Mouse (Mus musculus) neutrophil, adult 5-6 weeks (primary cell): ENCODE data around the gene Tagln2. TPM values are rescaled to one million over a fixed set of nuclear protein-coding genes. Genes with fewer than 3 reads are reported as not detected.

Source experiments
- ATAC-seq: fragments of 151-379, 151-347 bp; 2 replicates; pipeline ENCODE4 v1.8.0; 2017; ENCODE audit warnings: mild to moderate bottlenecking, moderate TSS enrichment; ENCODE audit not compliant: insufficient number of reproducible peaks, poor library complexity, low FRiP score, severe bottlenecking; ENCODE audit errors: extremely low read depth
- total RNA-seq: library from RNA; stranded (forward); fragments of 200-1000 nt; gene quantifications from 2 replicates; pipeline ENCODE4 v1.2.3, GENCODE M21; 2017

Gene Tagln2
- total RNA-seq, 1 experiment from 2014 or later = 181 TPM

DNA sequence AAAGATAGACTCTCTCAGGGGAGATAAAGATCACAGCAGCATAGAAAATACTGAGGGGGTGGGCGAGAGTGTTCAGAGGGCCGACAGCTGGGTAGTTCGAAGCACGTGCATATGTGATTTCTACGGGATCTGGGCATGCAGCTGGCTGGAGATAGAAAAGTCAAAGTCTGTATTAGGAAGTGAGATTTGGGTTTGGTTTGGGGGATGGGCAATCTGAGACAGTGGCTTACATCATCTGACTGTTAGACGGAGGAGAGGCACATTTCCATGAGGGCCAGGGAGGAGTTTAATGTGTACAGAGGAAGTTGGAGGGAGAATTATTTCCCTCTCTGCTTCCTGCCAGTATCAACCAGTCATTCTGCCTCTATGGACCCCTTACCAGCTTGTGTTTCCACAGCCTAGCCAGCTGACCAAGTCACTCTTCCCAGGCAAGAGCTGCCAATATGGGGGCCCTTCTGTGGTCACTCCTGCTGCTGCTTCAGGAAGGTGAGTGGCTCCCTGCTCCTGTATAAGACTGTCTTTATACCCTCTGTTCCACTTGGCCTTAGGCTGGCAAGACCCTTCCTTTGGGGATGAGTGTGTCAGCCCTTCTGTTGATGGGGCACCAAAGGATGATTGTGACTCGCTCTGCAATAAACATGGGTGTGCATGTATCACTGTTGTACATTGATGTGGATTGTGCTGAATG lies 24.6 kb upstream of the Tagln2 start, which contains the start of gene Slamf9:
Slamf9 (plus strand) TSS at position 305 of the 688 bp plus-strand sequence.
- ATAC-seq = peak; percentile 67; the same call in 1 of the 2 replicates

DNA sequence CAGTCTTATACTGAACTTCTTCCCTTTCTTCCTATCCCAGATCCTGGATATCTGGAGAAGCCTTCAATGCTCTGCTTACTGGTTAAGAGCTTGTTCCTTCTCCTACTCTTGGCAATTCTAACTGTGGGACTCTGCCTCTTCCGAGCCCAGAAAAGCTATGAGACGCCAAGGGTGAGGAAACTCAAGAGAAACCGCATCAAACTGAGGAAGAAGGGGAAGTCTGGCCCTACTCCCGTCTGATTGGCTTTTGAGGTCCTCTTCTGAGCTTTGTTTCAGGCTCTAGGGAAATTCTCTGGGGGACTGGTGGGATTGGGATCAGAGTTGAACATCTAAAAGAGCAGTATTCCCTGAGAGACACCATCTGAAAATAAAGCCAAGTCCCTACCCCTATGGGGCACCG lies 21.8 kb upstream of the Tagln2 start:
- ATAC-seq = no peak

DNA sequence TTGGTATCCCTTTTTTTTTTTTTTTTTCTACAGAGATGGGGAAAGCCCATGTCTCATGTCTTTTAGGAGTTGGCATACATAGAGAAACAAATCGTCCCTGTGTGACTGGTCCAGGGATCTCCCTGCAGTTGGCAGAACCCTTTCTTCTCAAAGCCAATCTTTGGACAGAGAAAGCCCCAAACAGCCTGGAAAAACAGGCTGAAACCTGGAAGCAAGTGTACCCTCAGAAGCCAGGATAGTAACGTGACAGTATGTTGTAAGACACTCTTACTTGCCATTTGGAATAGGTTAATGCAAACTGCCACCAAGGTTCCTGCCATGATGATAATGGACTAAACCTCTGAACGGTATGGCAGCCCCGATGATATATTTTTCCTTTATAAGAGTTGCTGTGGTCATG lies 19.5 kb upstream of the Tagln2 start:
- no peak for ATAC-seq

DNA sequence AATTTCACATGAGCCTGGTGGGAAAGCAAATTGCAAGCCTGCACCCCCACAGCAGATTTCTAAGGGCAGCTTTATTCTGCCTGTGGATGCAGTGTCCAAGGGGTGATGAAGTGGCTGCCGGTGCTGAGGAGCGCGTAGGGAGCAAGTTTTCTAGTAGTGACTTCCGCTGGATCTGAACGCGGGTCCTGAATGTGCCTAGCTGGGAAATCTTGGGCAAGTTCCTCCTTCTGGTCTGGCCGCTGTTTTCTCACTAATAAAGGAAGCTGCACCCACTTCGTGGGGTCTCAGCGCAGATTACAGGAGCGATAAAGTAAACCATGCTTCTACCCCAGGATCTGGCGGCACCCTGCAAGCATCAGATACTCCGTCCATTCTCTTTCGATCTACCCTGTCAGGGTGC lies 18.7 kb upstream of the Tagln2 start:
- ATAC-seq = no peak

DNA sequence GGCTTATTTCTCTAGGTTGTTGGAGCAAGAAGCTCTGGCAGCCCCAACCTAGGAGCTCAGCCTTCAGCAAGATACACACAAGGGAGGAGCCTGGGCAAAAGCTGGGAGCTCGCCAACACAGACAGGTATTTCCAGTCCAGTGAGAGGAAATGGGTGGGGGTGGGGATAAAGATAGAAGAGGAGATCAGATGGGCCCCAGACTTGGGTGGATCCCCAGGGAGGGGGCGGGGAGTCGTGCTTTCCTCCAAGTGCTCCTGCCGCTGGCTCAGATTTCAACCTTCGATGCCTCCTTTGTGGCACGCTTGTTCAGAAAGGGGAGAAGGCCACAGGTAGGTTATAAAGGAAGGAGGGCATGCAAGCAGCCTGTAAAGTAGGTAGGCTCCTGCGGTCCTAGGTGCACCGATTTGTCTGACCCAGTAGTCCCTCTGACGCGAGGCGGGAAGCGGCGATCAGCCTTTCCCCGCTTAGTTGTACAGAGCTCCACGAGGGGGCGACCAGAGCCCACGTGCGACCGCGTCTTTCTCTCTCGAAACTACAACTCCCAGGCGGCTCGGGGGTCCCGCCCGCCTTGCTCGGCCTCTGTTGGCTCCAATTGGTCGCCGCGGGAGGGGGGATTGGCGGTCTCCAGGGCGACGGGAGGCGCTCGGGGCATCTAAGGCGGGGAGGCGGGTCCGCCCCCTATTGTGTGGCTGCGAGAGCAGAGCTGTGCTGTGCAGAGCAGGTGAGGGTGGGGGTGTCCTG lies 18.1 kb upstream of the Tagln2 start, which contains the start of gene Igsf9:
Igsf9 (plus strand) TSS at position 249 of the 741 bp plus-strand sequence.
- peak; percentile 91 for ATAC-seq

DNA sequence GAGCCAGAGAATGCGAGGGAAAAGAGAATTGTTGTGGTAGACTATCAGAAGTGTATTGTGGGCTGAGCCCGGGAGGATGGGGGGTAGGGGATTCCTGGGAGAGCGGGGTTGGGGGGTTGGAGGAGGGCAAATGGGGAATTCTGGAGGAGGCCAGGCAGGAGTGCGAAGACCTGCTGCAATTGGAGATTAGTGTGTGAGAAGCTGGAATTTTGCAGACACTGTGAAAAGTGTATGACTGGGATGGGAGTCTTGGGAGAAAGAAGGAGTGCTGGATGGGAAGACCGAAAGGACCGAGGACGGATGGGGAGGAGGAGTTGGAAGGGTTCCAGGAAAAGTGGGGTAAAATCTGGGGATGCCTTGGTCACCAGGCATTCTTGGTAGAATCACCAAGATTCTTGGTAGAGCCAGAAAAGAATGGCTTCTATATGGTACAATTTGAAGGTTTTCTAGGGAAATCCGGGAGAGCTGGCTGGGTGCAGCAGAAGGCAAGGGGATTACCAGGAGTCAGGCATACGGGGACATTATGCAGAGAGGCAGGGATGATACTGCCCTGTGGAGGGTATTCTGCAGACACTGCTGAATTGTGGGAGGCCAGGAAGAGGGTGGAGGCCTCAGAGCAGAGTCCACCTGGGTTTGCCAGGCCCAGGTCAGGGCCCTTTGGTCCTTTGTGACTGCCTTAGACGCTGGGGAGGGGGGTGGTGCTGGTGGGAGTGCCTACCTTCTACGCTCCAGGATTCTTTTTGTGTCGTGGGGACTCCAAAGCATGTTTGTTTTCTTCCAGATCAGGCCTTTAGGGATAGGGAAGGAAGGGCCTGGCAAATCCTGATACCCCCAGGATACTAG lies 17.1 kb upstream of the Tagln2 start:
- no peak for ATAC-seq

DNA sequence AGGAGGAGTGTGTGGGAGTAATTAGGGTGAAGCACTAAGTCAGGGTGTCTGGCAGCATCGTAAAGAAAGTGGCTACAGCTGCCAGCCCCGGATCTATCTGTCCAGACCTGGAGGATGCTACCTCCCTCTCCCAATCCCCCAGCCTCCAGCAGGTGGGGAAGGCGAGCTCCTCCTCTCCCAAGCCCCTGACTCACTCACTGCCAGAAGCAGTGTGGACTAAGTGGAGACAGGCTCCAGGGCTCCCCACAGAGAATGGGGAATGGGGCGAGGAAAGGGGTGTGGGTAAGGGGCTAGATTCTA lies 16.5 kb upstream of the Tagln2 start:
- ATAC-seq = no peak

DNA sequence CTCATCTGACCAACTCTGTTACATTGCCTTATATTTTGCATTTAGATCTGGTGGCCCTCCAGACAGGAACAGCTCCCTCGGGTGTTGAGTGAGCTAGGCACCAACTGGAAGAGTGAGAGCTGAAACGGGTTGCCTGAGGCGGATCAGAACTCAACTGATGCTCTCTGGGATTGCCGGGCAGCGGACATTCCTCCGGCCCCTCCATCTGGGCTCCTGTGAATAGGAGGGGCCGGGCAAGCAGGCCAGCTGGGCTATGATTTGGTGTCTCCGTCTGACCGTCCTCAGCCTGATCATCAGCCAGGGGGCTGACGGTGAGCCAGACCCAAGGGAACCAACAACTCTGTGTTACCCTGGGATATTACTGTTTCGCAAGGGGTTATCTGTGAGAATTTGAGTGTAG lies 15.6 kb upstream of the Tagln2 start:
- no peak for ATAC-seq

DNA sequence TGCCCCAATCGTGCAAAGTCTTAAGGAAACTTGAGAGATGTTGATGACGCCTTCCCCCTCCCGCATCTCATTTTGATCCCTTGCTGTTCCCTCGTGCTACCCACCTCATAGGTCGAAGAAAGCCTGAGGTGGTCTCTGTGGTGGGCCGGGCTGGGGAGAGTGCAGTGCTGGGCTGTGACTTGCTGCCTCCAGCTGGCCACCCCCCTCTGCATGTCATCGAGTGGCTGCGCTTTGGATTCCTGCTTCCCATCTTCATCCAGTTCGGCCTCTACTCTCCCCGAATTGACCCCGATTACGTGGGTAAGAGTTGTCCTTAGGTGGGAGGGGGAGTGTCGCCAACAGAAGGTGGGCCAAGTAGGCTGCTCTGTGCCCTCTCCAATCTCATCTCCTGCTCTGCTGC lies 15.2 kb upstream of the Tagln2 start:
- no peak for ATAC-seq

DNA sequence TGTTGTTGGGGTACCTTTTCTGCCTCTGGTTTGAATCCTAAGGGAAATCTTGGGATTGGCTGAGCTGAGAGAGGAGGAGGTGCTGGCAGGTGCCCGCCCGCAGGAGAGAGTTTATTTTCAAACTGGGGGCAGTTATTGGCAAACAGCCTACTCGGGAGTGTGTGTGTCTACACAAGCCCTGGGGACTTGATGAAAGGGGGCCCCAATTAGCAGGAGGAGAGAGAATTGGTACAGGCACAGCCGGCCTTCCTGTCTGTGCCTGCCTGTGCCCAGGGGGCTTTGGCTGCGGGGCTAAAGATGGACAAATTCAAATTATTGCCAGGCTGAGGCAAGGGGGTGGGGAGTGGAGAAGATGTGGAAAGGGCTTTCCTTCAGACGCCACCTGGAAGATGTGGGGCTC lies 14.0 kb upstream of the Tagln2 start:
- ATAC-seq = no peak

DNA sequence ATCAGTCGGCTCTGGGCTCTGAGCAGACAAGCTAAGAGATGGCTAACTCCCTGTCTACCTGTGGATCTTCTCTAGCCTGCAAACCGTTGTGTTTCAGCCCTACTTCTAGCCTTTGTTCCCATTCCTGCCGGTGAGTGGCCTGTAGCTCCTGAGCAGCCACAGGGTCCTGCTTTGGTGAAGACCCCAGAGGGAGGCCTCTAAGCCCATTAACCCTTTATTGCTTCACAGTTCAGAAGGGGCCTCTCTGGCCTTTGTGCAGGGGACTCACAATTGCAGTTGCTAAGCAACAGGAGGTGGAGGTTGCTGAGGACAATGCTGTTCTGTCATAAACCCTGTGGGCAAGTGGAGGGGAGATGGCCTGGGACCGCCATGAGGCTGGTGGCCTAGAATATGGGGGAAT lies 13.6 kb upstream of the Tagln2 start:
- no peak for ATAC-seq

DNA sequence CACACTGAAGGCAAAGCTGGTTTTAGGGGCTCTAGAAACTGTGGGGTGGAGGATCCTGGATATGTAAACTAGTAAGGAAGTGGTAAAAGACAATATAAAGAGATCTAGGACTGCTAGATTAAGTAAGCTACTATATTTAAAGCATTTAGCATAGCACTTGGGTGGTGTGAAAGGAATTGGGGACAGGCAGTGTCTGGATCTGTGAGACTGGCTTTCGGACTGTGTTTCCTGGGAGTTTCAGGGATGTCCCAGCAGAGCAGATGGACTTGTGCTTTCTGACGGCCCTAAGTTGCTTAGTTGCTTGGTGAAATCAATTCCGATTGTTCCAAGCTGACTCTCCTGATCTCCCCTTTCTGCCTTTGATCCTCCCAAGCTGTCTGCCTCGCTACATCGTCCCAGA lies 13.2 kb upstream of the Tagln2 start:
- ATAC-seq = no peak

DNA sequence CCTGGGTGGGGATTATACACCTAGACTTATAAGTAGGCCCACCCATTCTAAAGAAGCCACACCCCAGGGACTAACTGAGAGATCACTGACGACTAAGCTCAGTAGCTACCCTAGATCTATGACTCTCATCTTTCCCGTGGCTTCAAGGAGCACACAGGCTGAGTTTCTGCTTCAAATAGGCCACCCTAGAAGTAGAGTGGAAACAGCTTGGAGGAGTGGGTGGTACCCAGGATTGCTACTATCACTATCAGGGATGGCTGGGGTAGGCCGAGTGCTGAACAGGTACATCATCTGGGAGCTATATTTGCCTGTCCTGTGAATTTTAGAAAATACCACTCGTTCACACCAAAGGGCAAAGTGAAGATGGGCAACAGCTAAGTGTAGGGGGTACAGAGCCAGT lies 12.0 kb upstream of the Tagln2 start:
- ATAC-seq = no peak

DNA sequence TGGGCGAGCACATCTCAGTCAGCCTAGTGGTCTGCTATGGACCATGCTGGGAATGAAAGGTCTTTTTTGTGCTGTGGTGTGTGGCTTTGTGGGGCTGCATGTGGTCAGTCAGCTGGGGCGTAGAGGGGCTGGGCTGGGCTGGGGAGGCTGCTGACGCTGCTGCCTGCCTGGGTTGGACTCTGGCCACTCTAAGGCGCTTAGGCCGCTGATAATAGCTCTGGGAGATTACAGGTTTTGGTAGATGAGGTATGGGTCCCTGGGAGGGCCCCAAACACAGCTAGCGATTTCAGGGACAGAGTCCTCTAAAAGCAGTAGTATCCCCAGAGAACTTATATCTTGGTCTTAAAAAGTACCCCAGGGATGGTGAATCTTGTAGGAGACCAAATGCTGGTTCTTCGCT lies 11.0 kb upstream of the Tagln2 start:
- no peak for ATAC-seq

DNA sequence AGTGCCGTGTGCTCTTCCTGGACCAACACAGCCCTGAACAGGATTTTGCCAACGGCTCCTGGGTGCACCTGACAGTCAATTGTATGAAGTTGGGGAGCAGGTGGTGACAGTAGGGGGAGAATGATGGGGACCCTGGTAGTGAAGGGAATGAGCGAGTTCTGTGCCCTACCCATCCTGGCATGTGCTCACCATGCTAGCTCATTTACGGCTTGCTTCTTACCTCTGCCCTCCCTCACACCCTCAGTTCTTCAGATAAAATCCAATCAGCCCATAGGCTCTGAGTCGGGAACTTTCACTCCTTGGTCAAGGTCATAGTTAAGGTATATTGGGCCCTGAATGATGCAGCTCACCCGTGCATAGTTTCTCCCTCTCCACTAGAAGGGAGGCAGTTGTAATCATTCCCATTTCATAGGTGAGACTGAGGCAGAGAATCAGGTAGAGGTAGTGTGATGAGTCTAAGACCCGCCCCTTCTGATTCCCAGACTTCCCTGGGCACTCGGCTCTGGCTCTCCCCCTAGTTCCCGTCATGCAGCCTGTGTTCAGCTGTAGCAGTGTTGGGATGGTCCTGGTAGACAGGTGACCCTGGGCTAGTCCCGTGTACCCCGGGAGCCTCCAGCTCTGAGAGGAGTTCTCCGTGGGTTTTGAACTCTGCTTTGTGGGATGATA lies 10.1 kb upstream of the Tagln2 start:
- no peak for ATAC-seq

DNA sequence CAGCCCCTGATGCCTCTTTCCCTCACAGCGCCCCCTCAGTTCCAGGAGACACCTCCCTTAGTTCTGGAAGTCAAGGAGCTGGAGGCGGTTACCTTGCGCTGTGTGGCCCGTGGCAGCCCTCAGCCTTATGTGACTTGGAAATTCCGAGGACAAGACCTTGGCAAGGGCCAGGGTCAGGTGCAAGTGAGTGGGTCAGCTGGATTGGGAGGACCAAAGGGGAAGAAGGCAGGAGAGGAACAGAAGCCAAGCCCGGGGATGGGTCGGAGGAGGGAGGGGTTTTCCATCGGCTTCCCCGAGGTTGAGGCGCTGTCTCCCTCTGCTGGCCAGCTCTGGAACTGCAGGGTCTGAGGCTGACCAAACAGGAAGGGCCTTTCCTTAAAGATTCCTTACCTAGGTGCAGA lies 9.6 kb upstream of the Tagln2 start:
- ATAC-seq = peak; percentile 65

DNA sequence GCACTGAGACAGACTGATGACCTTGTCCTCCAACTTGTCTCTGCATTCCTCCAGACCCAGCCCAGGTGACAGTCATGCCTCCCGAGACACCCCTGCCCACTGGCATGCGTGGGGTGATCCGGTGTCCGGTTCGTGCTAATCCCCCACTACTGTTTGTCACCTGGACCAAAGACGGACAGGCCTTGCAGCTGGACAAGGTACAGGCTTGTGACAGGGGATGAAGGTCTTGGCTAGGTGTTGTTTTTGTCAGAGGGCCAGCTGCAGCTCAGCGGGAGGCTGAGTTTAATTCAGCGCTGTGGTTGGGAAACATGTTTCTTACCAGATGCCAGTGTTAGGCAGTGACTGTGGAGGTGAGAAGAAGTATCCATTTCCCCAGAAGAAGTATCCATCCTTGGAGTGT lies 7.8 kb upstream of the Tagln2 start:
- ATAC-seq = no peak

DNA sequence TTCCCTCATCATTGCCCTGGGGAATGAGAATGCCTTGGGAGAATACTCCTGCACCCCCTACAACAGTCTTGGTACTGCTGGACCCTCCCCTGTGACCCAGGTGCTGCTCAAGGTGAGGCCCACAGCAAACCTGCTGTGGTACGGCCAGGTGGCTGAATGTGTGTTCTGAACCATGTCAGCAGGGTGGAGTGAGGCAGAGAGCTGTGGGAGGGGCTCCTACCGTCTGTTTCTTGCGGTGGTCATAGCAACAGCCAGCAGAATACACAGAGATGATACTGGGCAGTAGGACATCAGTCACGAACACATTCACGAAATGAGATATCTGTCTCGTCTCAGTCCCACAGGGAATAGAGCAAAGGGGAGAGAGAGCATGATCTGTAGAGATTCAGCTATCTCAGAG lies 6.3 kb upstream of the Tagln2 start:
- peak; percentile 62 for ATAC-seq

DNA sequence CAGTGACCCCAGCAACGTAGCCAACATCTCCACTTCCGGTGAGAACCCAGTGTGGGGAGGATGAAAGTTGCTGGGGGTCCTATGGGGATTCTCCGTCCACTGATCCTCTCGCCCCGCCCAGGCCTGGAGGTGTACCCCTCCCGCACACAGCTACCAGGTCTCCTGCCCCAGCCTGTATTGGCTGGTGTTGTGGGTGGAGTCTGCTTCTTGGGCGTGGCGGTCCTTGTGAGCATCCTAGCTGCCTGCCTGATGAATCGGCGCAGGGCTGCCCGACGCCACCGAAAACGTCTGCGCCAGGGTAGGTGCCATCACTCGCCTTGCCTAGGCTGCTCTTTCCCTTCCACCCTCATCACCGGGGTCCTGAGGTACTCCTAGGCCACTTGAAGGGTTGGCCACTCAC lies 3.8 kb upstream of the Tagln2 start:
- ATAC-seq = no peak
